Mouse (Mus musculus) liver, embryonic 13.5 days (tissue): ENCODE results near the gene Fggy. TPM values are rescaled to one million over a fixed set of nuclear protein-coding genes. Genes with fewer than 3 reads are reported as not detected.

Source experiments
- ATAC-seq: fragments of 200-750 bp; cut with Nextera tagmentation; 2 replicates; pipeline ENCODE4 v1.8.0; 2017; ENCODE audit warnings: low read depth, mild to moderate bottlenecking, moderate number of reproducible peaks, moderate library complexity
- DNase-seq: peaks from one replicate; pipeline ENCODE4 v3.0.0; 2022
- H3K27ac ChIP-seq: fragments of 300-500 bp; sonication (generic); 2 replicates; pipeline ENCODE4 v1.5.1; 2015; ENCODE audit warnings: moderate library complexity, mild to moderate bottlenecking, inconsistent platforms
- H3K27me3 ChIP-seq: fragments of 300-500 bp; sonication (generic); 2 replicates; pipeline ENCODE4 v1.6.1; 2015; ENCODE audit warnings: mild to moderate bottlenecking, inconsistent platforms
- H3K36me3 ChIP-seq: fragments of 300-500 bp; sonication (generic); 2 replicates; pipeline ENCODE4 v1.6.1; 2015; ENCODE audit warnings: mild to moderate bottlenecking, inconsistent platforms
- H3K4me1 ChIP-seq: fragments of 300-500 bp; sonication (generic); replicated peaks from 2 replicates; pipeline ENCODE4 v1.6.1; 2015; ENCODE audit warnings: inconsistent platforms
- H3K4me2 ChIP-seq: fragments of 300-500 bp; sonication (generic); 2 replicates; pipeline ENCODE4 v1.6.1; 2015; ENCODE audit warnings: inconsistent platforms, mild to moderate bottlenecking, moderate library complexity
- H3K4me3 ChIP-seq: fragments of 300-500 bp; sonication (generic); replicated peaks from 2 replicates; pipeline ENCODE4 v1.5.1; 2015; ENCODE audit warnings: mild to moderate bottlenecking, inconsistent platforms
- H3K9ac ChIP-seq: fragments of 300-500 bp; sonication (generic); 2 replicates; pipeline ENCODE4 v1.6.1; 2015; ENCODE audit warnings: mild to moderate bottlenecking, inconsistent platforms
- H3K9me3 ChIP-seq: fragments of 300-500 bp; sonication (generic); replicated peaks from 2 replicates; pipeline ENCODE4 v1.6.1; 2016; ENCODE audit warnings: inconsistent platforms
- WGBS: fragments of 180-500 bp; shearing (Covaris S2); methylation state at CpG from one replicate; pipeline ENCODE4 v1.1.7; 2015; ENCODE audit not compliant: insufficient replicate concordance; 5-methylcytosine and 5-hydroxymethylcytosine counted together
- polyA plus RNA-seq: library from polyadenylated mRNA; unstranded; fragments of >200 nt; fragmentation: Nextera tagmentation; extraction: Ambion mirVana; gene quantifications from 2 replicates; pipeline ENCODE4 v1.2.1, GENCODE M21; 2015

The Fggy gene
- polyA plus RNA-seq, 1 experiment from 2014 or later, result 13.9 TPM

DNA sequence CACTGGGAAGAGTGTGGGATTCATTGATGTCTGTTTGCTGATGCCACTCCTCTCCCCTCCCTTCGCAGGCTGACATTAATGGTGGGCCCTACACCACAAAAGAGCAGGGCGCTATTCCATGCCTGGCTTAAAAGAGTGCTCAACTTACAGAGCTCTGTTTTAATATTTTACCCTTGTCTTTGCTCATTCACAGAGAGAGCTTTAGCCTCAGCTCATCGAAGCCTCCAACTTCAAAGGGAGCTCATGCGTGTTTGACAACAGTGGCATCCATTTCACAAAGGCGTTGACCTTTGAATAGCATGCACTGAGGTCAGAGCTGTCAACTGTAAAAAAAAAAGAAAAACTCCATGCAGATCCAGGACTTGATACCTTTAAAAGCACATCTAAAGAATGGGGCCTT is 86.7 kb downstream of the Fggy start:
- ATAC-seq (no peak), DNase-seq (no peak)
- H3K4me2 ChIP-seq, result no peak overlapping the region
- no peak overlapping the region for H3K4me3 ChIP-seq
- H3K27me3 ChIP-seq, result no peaks in the 10 kb centered on the region
- H3K9me3 ChIP-seq, result no peaks in the 10 kb centered on the region
- no peak overlapping the region for H3K27ac ChIP-seq
- H3K4me1 ChIP-seq, result no peaks in the 10 kb centered on the region
- H3K36me3 ChIP-seq, result no peaks in the 10 kb centered on the region
- H3K9ac ChIP-seq, result no peak overlapping the region
- 60% methylated on average over 5 of the region's 5 CpGs for WGBS

- no peak for ATAC-seq
These were observed 91.7 kb downstream of the Fggy start for GRCm38 (mm10) chr4:95648801-95649551.

DNA sequence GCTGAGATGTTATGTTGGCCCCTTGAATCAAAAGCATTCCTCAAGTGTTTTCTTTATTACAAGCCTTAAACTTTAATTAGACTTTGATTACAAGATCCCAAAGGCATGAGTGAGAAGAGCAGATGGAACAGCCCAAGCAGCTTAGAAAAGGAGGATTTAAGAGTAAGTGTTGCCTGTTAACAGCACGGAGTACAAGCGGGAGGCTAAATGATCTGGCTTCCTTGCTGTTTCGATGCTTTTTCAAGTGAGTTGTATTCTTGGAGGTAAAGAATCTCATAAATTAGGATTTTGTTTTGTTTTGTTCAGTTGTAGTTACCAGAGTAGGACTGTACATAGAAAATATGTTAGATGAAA is 92.2 kb downstream of the Fggy start:
- 82% methylated on average over 3 of the region's 3 CpGs for WGBS
- no peak overlapping the region for H3K9ac ChIP-seq
- H3K4me1 ChIP-seq, result no peaks in the 10 kb centered on the region
- H3K9me3 ChIP-seq, result no peaks in the 10 kb centered on the region
- no peak overlapping the region for H3K27ac ChIP-seq
- ATAC-seq (no peak), DNase-seq (no peak)
- H3K27me3 ChIP-seq, result no peaks in the 10 kb centered on the region
- H3K36me3 ChIP-seq, result no peaks in the 10 kb centered on the region
- no peak overlapping the region for H3K4me3 ChIP-seq
- no peak overlapping the region for H3K4me2 ChIP-seq

More at GRCm38 (mm10) chr4:95648801-95649551, 91.7 kb downstream of the Fggy start:
- WGBS, result 56% methylated on average over 3 of the region's 3 CpGs
- H3K4me1 ChIP-seq, result no peaks in the 10 kb centered on the region
- H3K9ac ChIP-seq, result no peak overlapping the region
- no peaks in the 10 kb centered on the region for H3K36me3 ChIP-seq
- no peak overlapping the region for H3K27ac ChIP-seq
- H3K4me3 ChIP-seq, result no peak overlapping the region
- H3K27me3 ChIP-seq, result no peaks in the 10 kb centered on the region
- DNase-seq, result no peak
- no peaks in the 10 kb centered on the region for H3K9me3 ChIP-seq
- H3K4me2 ChIP-seq, result no peak overlapping the region

DNA sequence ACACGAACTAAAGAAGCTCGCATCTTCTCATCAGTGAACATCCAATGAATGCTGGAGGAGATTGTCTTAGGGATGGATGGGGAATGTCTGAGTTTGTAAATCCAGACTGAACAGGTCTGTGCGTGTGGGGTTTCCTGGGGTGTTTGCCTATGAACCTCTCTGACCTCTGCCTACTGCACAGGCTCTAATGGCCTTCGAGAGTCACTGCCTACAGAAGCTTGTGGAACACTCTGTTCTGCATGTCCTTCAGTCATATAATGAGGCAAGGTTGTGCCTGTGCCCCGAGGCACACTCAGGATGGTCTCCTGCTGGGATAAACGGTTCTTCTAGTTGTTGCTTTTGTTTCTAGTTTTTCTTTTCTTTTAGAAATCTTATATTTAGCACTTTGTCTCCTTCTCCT is 92.7 kb downstream of the Fggy start:
- no peaks in the 10 kb centered on the region for H3K27me3 ChIP-seq
- no peak overlapping the region for H3K27ac ChIP-seq
- DNase-seq, result no peak
- H3K4me3 ChIP-seq, result no peak overlapping the region
- no peak overlapping the region for H3K9ac ChIP-seq
- WGBS, result 66% methylated on average over 6 of the region's 6 CpGs
- no peak for ATAC-seq
- no peaks in the 10 kb centered on the region for H3K4me1 ChIP-seq
- H3K36me3 ChIP-seq, result no peaks in the 10 kb centered on the region
- H3K4me2 ChIP-seq, result no peak overlapping the region
- no peaks in the 10 kb centered on the region for H3K9me3 ChIP-seq

DNA sequence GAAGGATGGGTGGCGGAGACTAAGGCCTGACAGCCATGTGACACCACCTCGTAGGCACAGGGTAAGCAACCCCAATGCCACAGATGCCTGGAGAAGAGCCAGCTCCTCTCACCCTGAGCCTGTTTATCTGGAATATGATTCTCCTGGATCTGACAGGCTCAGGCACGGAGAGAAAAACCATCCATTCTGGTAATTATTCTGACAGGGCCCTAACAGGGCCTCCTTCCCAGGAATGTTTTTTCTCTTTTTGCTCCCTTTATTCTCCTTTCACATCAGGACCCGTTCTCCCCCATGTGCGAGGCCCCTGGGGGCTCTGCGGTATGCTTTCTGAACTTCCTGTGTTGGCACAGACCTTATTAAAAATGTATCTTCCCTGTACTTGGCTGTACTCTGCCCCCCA is 94.7 kb downstream of the Fggy start:
- Histone ChIP-seq H3K4me1 (no peaks in the 10 kb centered on the region), H3K27ac (no peak overlapping the region), H3K4me3 (no peak overlapping the region), H3K9me3 (no peaks in the 10 kb centered on the region), H3K36me3 (no peaks in the 10 kb centered on the region), H3K4me2 (no peak overlapping the region), H3K27me3 (no peaks in the 10 kb centered on the region), H3K9ac (no peak overlapping the region)
- DNase-seq, result no peak
- ATAC-seq, result no peak
- WGBS, result 53% methylated on average over 6 of the region's 6 CpGs

- Histone ChIP-seq H3K4me3 (no peak overlapping the region), H3K27ac (no peak overlapping the region), H3K4me2 (no peak overlapping the region), H3K36me3 (no peaks in the 10 kb centered on the region), H3K4me1 (no peaks in the 10 kb centered on the region), H3K27me3 (no peaks in the 10 kb centered on the region), H3K9me3 (no peaks in the 10 kb centered on the region), H3K9ac (no peak overlapping the region)
- WGBS, result 58% methylated on average over 3 of the region's 4 CpGs
- ATAC-seq, result no peak
- DNase-seq, result no peak
These were observed 96.1 kb downstream of the Fggy start for GRCm38 (mm10) chr4:95653296-95653912.

GRCm38 (mm10) chr4:95653913-95654301 is 96.6 kb downstream of the Fggy start:
- Histone ChIP-seq H3K4me3 (no peak overlapping the region), H3K27ac (no peak overlapping the region), H3K27me3 (no peaks in the 10 kb centered on the region), H3K4me1 (peaks cover 2% of the 10 kb centered on the region; the same call in 1 of the 2 replicates), H3K9me3 (no peaks in the 10 kb centered on the region), H3K9ac (no peak overlapping the region), H3K4me2 (no peak overlapping the region), H3K36me3 (no peaks in the 10 kb centered on the region)
- no peak for ATAC-seq
- WGBS, result 46% methylated on average over 4 of the region's 4 CpGs
- no peak for DNase-seq

DNA sequence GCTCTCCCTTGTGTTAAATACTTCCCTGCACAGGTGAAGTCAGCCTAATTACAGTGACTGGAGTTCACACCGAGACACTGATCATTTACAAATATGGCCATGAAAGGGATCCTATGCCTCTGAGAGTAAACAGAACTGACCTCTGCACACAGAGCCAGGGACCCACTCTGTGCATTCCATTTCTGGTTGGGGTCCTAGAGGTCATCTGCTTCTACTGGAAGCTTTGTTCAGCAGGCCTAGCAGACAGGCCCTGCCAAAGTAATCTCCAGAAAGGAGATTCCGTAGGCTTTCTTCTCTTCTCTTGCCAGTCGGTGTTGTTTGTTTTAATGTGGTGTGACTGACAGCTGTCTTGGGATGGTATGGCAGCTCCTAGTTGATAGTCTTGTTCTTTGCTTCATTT is 101.7 kb downstream of the Fggy start:
- WGBS, result 53% methylated on average over 3 of the region's 3 CpGs
- H3K36me3 ChIP-seq, result no peaks in the 10 kb centered on the region
- DNase-seq (no peak), ATAC-seq (no peak)
- no peaks in the 10 kb centered on the region for H3K9me3 ChIP-seq
- no peak overlapping the region for H3K9ac ChIP-seq
- H3K27ac ChIP-seq, result no peak overlapping the region
- no peaks in the 10 kb centered on the region for H3K27me3 ChIP-seq
- no peak overlapping the region for H3K4me2 ChIP-seq
- H3K4me1 ChIP-seq, result peaks cover 5% of the 10 kb centered on the region; the same call in 1 of the 2 replicates
- H3K4me3 ChIP-seq, result no peak overlapping the region

DNA sequence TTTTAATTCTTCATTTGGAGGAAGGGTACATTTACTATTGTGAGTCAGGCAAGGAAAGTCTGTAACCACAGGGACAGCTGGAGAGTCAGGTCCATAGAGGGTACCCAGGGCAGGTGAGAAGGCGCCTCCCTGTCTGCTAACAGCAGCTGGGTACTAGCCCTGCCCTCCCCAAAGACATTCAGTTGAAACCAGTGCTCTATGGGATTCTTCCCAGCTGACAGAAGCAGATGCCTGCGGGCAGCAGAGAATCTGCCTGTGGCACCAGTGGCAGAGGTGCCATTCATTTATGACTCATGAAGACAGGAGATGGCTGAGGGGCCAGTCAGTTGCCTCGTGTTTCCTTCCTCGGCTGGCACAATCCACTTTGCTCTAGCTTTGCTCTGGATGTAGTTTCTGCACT is 106.3 kb downstream of the Fggy start:
- Histone ChIP-seq H3K27me3 (no peaks in the 10 kb centered on the region), H3K27ac (no peak overlapping the region), H3K9ac (no peak overlapping the region), H3K4me2 (no peak overlapping the region), H3K4me3 (no peak overlapping the region), H3K36me3 (no peaks in the 10 kb centered on the region), H3K9me3 (no peaks in the 10 kb centered on the region), H3K4me1 (peaks cover 5% of the 10 kb centered on the region; the same call in 1 of the 2 replicates)
- ATAC-seq (no peak), DNase-seq (no peak)
- WGBS, result 54% methylated on average over 4 of the region's 4 CpGs

- Histone ChIP-seq H3K9ac (no peak overlapping the region), H3K9me3 (no peaks in the 10 kb centered on the region), H3K4me1 (no peaks in the 10 kb centered on the region), H3K36me3 (no peaks in the 10 kb centered on the region), H3K4me2 (no peak overlapping the region), H3K27ac (no peak overlapping the region), H3K4me3 (no peak overlapping the region), H3K27me3 (no peaks in the 10 kb centered on the region)
- DNase-seq (no peak), ATAC-seq (no peak)
- WGBS, result 72% methylated on average over 3 of the region's 3 CpGs
These were observed 107.0 kb downstream of the Fggy start for GRCm38 (mm10) chr4:95664327-95664726.

DNA sequence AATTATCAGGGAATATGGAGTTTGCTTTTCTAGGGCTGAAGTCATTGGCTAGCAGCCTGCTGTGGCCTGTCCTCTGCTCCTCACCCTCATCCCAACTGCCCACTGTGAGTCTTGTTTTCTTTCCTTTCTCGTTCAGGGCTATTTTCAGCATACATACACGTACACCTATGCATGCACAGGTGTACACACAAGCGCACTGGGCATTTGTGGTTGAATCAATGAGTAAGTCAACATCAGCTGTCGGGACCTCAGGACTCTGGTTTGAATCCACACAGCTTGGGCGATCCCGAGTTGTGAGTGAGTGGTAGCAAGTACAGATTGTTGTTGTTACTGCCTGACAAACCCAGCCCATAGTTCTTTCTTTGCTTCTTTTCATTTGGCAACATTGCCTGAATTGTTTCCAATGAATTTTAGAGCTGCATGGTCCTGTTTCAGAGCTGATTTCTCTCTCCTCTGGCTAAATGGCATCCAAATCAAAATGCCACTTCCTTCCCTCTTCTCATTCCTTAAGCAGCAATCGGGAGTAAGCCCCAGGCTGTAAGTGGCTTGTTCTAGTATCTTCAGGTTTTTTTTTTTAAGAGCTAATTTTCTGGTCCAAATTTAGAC is 109.1 kb downstream of the Fggy start:
- no peak overlapping the region for H3K4me2 ChIP-seq
- H3K9ac ChIP-seq, result no peak overlapping the region
- no peaks in the 10 kb centered on the region for H3K36me3 ChIP-seq
- H3K27ac ChIP-seq, result no peak overlapping the region
- ATAC-seq, result no peak
- no peaks in the 10 kb centered on the region for H3K9me3 ChIP-seq
- no peaks in the 10 kb centered on the region for H3K4me1 ChIP-seq
- WGBS, result 52% methylated on average over 7 of the region's 7 CpGs
- H3K27me3 ChIP-seq, result no peaks in the 10 kb centered on the region
- DNase-seq, result no peak
- no peak overlapping the region for H3K4me3 ChIP-seq

GRCm38 (mm10) chr4:95666896-95667295 is 109.6 kb downstream of the Fggy start:
- WGBS, result 59% methylated on average over 2 of the region's 2 CpGs
- Histone ChIP-seq H3K4me1 (no peaks in the 10 kb centered on the region), H3K4me2 (no peak overlapping the region), H3K9me3 (no peaks in the 10 kb centered on the region), H3K27ac (no peak overlapping the region), H3K9ac (no peak overlapping the region), H3K27me3 (no peaks in the 10 kb centered on the region), H3K4me3 (no peak overlapping the region), H3K36me3 (no peaks in the 10 kb centered on the region)
- ATAC-seq (no peak), DNase-seq (no peak)
